Mouse (Mus musculus) ES-E14 (cell line): ENCODE measurements around the gene Elovl1.

Source experiments
- CHD2 ChIP-seq: IDR thresholded peaks from 2 replicates; pipeline ENCODE4 v1.6.1; 2014; ENCODE audit warnings: mild to moderate bottlenecking, low read depth, low read length, inconsistent platforms
- HCFC1 ChIP-seq: IDR thresholded peaks from 2 replicates; pipeline ENCODE4 v1.6.1; 2012; ENCODE audit warnings: low read length, inconsistent platforms, borderline replicate concordance; ENCODE audit not compliant: insufficient read depth
- ZC3H11A ChIP-seq: IDR thresholded peaks from 2 replicates; pipeline ENCODE4 v1.6.1; 2012; ENCODE audit warnings: low read depth, mild to moderate bottlenecking, inconsistent platforms, low read length, borderline replicate concordance
- ZNF384 ChIP-seq: IDR thresholded peaks from 2 replicates; pipeline ENCODE4 v1.6.1; 2012; ENCODE audit warnings: low read depth, low read length, inconsistent platforms

DNA sequence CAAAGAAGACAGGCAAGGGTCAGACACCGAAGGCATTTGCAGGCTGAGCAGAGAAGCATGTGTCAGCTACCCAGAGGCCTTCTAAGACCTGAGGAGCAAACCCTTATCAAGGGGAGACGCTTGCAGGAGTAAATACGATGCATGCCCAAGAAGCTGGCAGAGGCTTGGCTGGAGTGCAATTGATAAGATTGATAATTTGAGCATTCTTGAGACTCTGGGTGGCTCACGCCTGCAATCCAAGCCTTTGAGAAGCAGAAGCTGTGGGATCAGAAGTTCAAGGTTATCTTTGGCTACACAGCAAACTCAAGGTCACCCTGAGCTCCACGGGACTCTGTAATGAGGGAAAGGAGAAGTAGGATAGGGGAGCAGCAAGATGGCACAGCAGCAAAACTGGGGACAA lies 26.0 kb upstream of the Elovl1 start:
- TF ChIP-seq ZC3H11A (no peak), CHD2 (no peak), ZNF384 (no peak), HCFC1 (no peak)
